Mouse (Mus musculus): ENCODE measurements around the gene Tnnc2. TPM values are rescaled to one million over a fixed set of nuclear protein-coding genes. Genes with fewer than 3 reads are reported as not detected.

Gene Tnnc2
- total RNA-seq, 2 experiments from 2014 or later, result not detected

DNA sequence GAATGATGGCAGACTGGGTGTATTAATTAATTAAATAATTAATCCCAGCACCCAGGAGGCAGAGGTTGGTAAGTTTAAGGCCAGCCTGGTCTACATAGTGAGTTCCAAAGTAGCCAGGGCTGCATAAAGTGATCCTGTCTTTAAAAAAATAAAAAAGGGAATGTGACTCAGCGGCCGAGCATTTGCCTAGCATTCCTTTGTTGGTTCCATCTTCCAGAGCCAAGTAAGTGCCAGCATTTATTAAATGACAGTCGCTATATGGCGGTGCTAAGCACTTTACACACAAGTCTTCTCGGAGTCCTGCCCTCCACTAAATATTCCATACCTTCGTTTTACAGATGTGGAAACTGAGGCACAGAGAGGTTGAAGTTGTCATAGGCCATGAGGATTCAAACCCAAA lies 3.6 kb downstream of the Tnnc2 start:
- no peak for DNase-seq (ENCODE audit: extremely low spot score in 1 of 2, low spot score in 1 of 2)

DNA sequence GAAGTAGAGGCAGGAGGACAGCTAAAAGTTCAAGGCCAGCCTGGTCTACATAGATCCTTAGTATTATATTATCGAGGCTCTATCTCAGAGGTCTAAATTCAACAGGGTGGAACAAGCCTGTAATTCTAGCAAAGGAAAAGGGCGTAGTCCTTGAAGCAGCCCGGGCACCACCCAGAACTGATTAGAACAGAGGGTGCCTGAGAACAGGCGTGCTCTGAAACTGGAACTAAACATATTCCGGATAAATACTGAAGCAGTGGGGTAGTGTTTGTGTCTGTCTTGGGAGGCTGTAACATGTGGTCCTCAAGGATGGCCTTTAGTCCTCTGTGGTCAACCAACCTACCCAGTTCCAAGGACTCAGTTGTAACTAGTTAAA lies 5.8 kb downstream of the Tnnc2 start:
- no peak for DNase-seq (ENCODE audit: extremely low spot score in 1 of 2, low spot score in 1 of 2)

DNA sequence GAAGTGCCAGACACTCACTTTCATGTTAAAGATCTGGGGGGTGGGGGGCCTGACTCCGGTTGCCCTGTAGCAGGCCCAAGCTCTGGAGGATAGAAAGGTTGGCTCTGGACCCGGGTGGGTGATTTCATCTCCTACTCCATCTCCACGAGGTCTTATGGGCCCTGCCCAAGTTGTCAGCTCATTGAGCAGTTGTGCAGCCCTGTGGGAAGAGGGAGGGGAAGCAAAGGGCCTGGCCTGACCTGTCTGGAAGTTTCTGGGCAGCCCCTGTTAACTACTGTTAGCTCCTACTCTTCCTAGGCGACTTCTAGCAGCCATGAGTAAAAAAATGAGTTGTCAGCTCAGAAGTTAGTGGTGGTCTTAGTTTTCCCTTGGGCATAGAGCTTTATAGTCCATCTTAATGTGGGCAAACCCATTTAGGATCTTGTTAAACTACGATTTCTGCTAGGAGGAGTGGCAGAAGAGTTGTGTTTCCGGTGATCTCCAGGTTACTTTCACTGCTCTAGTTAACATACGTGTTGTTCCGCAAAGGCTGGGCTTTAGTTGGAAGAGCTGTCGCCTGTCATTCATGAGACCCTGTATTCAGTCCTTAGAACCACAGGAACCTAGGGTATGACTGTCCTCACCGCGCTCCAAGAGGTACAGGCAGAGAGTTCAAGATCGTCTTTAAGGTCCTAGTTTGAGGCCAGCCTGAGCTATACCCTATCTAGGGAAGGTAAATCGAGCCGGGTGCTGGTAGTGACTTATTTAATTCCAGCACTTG lies 6.4 kb downstream of the Tnnc2 start:
- DNase-seq (ENCODE audit: extremely low spot score in 1 of 2, low spot score in 1 of 2), result no peak

DNA sequence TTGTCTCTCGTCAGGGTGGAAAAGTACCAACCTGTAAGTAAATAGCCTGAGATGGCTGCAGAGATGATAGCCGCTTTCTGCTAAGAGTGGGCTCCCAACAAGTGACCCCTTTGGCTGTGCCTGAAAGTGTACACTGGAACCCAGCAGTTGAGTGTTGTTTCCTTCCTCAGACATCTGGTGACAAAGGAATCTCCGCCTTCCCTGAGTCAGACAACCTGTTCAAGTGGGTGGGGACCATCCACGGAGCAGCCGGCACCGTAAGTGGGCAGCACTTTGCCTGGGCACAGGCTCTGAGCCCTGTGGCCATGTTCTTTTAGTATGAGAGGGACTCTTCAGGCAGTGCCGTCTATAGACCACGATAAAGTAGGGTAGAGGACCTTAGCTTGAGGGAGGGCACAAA lies 8.6 kb downstream of the Tnnc2 start:
- DNase-seq (ENCODE audit: extremely low spot score in 1 of 2, low spot score in 1 of 2), result no peak

DNA sequence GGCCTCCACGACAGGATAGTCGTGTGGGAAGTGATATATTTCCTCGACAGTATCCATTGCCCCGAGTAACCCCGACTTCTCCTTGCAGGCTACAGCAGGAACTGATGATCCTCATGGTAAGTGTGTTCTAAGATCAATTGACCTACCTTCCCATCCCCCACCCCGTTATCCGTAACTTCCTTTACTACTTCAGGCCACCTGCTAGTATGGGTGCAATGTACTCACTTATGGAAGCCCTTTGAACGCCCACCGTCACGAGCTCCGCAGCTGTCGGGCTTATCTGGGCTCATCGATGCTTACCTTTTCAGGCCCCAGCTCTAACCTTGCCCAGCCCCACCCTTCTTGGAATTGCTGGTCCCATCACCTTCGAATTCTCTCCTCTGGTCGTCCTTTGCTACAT lies 9.5 kb downstream of the Tnnc2 start:
- DNase-seq (ENCODE audit: extremely low spot score in 1 of 2, low spot score in 1 of 2), result no peak

DNA sequence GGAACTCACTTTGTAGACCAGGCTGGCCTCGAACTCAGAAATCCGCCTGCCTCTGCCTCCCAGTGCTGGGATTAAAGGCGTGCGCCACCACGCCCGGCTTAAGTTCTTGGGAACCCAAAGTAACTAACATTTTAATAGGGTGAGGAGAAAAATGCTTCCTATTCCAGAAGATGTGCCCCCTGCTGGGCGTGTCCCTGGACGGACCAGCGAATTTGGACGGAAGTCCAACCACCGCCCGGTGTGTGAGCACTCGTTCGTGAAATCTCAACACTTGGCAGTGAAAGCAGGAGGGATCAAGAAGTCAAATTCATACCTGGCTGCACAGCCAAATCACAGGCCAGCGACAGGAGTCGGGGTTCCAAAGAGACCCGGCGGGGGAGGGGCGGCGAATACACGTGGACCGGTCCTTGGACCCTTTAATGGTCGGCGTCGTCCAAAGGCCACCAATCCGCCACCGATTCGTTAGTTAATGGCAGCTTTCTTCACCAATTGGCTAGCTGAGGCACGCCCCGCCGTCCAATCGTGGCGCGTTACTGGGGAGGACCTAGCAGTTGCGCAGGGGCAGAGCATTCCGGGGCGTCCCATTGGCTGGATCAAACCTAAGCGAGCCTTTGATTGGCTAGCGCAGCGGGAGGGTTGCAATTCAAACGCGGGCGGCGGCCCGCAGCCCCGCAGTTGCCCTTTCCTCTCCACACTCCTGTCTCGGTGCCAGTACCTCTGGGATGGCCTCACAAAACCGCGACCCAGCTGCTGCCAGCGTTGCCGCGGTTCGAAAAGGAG lies 10.3 kb downstream of the Tnnc2 start, which contains the start of gene Ube2c:
Gene Ube2c, plus strand, starts transcription at position 641 of the 780 bp plus-strand sequence.
- peak; percentile 87 to 91 for DNase-seq (ENCODE audit: extremely low spot score in 1 of 2, low spot score in 1 of 2)

DNA sequence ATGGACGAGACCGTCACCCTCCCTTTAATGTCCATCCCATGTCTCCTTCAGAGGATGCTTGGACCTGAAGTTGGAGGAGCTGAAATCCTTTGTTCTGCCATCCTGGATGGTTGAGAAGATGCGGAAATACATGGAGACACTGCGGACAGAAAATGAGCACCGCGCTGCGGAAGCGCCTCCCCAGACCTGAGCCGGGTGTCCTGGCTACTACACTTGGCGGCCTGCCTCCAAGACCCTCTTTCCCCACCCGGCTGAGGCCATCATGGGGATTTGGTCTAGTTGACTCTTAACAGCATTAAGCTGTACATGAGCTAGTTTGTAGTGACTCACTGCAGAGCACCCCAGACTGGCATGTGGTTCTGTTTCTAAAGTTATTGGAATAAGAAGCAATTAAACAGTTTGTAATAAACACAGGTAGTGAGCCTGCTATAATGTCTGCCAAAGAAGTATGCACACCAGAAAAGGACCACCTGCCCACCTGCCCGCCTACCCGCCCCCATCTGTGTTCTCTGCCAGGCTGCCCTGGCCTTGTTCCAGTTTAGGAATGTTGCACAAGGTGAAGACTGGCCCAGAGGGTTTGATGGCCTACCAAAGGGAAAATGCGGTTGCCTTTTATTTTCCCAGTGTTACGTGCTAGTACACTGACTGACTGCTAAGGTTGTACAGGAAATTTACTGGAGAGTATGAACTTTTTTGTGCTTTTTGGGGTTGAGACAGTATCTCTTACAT lies 11.8 kb downstream of the Tnnc2 start:
- DNase-seq (ENCODE audit: extremely low spot score in 1 of 2, low spot score in 1 of 2), result no peak

DNA sequence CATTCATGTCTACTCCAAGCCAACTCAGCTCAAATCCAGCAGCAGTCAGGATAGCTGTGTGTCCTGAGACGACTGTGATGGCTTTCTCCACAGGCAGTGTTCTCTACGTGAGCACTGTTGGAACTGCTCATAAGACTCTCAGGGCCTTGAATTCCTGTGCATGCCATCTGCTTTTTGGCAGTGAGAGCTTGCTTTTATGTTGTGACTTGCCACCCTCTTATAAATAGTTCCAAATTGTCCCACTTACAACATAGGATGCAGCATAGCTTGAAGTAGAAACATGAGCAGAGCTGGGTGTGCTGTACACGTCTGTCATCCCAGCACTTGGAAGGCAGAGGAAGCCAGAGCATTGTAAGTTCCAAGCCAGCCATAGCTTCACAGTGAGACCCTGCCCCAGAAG lies 13.9 kb downstream of the Tnnc2 start:
- no peak for DNase-seq (ENCODE audit: extremely low spot score in 1 of 2, low spot score in 1 of 2)

DNA sequence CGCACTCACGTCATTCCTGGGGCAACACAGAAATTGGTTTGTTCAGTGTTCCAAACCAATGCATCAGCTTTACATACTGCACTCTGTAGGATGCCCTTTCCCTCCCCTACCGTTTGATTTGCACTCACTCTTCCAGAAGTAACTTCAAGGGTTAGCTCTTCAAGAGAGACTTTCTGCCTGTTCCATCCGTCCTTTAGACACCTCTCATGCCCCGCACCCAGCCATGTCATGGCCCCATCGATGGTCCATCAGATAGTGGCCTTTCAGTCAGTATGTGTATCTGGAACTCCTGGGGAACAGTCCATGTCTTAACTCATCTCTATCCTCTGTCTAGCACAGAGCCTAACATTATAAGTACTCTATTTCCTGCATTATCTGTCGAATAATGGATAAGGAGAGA lies 17.2 kb downstream of the Tnnc2 start:
- DNase-seq (ENCODE audit: extremely low spot score in 1 of 2, low spot score in 1 of 2), result no peak

DNA sequence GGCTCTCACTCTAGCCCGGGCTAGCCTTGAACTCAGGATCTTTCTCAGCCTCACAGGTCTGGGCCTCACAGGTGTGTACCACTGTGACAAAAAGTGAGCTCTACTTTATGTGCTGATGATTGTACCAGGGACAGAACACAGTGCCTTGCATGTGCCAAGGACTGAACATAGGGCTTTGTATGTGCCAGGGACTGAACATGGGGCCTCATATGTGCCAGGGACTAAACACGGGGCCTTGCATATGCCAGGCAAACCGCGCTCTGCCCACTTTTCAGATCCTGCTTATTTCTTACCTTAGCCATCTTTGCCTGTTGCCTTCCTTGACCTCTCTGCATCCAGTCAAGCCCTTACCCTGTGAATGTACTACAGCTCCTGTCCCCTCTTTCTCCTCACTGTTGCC lies 17.8 kb downstream of the Tnnc2 start:
- no peak for DNase-seq (ENCODE audit: extremely low spot score in 1 of 2, low spot score in 1 of 2)

DNA sequence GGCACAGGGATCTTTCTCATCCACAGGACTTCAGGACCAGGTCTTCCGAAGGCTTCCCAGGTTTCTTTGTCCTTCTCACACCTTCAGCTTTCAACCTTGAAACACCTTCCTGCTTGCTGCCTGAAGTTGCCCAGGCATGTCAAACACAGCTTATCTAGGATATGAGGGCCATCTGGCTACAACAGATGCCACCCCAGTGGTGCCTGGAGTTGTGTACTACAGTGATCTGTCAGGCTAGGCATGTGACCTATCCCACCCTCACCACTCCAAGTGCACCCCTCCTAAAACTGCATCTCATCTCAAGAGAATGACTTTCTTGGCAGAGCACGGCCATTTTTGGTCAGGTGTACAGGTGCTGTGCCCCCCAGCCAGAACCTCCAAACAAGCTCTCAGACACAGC lies 18.3 kb downstream of the Tnnc2 start:
- DNase-seq (ENCODE audit: extremely low spot score in 1 of 2, low spot score in 1 of 2), result no peak

DNA sequence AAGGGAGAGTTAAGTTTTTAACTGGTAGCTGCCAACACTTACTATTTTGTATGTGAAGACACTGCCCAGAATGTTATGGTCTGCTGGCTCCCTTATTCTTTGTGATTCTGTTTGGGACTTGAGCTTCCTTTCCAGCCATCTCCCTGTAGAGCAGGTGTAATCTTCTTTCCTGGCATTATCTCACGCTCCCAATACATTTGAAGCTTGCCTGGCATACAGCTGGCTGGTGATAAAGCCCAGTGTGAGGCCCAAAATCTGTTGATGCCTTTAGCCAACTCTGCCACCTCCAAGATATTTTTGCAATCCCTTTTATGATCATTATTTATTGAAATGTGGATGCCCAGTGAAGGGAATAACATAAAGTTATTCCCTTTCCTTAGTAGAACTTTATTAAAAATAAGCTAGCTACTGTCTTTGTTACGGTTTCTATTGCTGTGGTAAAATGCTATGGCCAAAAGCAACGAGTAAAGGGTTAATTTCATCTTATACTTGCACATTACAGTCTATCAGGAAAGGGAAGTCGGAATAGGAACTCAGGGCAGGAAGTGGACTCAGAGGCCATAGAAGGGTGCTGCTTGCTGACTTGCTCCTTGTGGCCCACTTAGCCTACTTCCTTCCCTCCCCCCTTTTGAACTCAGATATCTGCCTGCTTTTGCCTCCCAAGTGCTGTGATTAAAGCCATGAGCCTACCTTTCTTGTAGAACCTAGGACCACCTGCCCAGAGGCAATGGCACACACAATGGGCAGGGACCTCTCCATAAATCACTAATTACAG lies 19.5 kb downstream of the Tnnc2 start:
- DNase-seq (ENCODE audit: extremely low spot score in 1 of 2, low spot score in 1 of 2), result no peak

DNA sequence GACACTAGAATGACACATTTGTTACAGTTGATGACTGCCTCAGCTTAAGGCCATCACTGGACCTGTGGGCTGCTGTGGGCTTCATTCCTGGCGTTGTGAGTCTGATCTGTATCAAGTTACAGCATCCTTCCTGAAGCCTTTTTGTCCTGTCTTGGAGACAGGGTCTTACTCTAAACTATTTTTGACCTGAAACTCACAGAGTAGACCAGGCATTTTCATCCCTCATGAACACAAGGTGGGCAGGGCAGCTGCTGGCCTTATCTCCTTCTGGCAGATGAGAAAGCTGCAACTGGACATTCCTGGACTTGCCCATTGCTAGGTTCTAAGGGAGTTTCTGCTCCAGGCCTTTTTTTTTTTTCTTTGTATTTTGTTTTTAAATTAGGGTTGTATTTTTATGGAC lies 21.1 kb downstream of the Tnnc2 start:
- no peak for DNase-seq (ENCODE audit: extremely low spot score in 1 of 2, low spot score in 1 of 2)

DNA sequence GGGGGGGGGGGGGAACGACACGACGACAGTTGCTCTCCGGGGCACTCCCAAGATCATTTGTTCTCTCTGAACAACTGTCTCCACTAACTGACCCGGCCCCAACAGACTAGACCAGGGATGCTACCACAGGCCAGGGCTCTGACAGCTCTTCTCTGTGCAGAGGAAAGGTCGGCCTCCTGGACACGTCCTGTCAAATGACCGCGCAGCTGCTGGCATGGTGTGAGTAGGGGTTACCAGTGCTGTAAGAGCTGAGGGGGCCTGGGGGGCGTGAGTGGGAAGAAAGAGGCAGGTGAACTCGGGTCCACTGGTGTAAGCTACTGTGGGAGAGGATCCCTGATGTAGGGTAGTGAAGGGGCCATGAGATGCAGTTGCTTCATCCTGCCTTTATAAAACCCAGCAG lies 21.9 kb downstream of the Tnnc2 start:
- DNase-seq (ENCODE audit: extremely low spot score in 1 of 2, low spot score in 1 of 2), result no peak

DNA sequence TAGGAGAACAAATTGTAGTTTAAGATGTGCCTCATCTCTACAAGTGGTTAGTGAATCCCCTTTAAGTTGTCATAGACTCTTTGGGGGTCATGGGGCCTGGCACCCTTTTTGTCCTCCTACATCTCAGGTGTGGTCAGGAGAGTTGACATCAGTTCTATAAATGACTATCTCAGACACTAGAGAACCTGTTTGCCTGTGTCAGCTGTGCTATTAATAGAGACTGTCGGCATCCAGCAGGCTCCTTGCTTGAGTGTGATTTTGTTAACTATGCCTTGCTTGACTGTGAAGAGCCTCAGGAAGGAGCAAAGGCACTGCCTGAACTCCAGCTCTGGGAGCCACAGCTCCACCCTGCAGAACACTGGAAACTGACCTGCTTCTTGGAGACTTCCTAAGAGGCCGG lies 25.0 kb downstream of the Tnnc2 start:
- DNase-seq (ENCODE audit: extremely low spot score in 1 of 2, low spot score in 1 of 2), result no peak

DNA sequence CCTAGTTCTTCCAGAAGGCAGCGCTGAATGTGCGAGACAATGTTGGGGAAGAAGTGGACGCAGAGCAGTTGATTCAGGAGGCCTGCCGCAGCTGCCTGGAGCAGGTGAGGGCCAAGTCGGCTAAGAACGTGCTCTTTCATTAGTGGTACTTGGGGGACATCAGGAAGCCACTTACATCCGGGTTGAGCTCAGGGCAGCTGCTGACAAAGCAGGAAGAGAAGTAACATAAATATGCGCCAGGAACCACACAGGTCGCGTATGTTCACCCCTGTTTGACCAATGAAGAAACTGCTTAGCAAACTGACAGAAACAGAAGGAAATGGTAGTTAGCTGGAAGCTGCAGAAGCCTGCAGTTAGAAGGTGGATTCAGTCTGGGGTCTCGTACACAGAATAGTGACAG lies 25.7 kb downstream of the Tnnc2 start:
- no peak for DNase-seq (ENCODE audit: extremely low spot score in 1 of 2, low spot score in 1 of 2)

DNA sequence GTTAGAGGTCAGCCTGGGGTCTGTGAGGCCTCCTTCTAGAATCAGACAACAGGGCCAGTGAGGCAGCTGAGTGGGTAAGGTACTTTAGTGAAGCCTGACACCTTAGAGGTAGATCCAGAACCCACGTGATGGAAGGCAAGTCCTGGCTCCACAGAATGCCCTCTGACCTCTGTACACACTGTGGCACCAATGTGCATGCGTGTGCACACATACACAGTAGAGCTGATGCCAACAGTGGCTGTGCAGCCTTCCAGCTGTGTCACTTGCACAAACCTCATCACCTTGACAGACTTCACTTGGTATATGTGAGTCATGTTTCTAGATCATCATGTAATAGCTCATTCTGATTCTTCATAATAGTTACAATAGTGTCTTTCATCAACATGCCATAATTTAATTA lies 27.3 kb downstream of the Tnnc2 start:
- DNase-seq (ENCODE audit: extremely low spot score in 1 of 2, low spot score in 1 of 2), result no peak

DNA sequence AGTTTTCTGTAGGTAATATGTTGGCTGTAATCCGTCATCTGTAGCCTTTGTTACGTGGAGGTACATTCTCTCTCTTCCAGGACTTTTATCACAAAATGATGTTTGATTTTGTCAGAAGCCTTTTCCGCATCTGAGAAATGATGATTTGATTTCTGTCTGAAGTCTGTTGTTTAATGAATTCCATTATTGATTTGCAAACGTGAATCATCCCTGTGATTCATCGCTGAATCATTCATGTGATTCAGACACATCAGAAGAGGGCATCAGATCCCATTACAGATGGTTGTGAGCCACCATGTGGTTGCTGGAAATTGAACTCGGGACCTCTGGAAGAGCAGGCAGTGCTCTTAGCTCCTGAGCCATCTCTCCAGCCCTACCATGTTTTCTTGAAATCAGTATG lies 30.8 kb downstream of the Tnnc2 start:
- DNase-seq (ENCODE audit: extremely low spot score in 1 of 2, low spot score in 1 of 2), result no peak

DNA sequence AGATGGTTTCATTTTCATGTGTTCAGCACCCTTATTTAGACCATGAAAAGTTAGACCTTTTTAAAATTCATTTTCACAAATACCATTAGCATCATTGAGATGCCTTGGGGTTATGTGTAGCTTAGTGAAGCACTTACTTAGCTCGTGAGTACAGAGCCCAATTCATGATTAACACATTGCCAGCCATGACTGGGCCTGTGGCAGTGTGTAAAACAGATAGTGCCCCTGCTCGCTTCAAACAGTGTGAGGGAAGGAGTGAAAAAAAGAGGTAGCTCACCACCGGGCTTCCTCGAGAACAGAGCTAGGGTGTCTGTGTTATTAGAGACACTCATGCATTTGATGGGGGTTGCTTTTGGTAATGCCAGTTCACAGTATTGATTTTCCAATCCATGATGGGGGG lies 31.6 kb downstream of the Tnnc2 start:
- no peak for DNase-seq (ENCODE audit: extremely low spot score in 1 of 2, low spot score in 1 of 2)

DNA sequence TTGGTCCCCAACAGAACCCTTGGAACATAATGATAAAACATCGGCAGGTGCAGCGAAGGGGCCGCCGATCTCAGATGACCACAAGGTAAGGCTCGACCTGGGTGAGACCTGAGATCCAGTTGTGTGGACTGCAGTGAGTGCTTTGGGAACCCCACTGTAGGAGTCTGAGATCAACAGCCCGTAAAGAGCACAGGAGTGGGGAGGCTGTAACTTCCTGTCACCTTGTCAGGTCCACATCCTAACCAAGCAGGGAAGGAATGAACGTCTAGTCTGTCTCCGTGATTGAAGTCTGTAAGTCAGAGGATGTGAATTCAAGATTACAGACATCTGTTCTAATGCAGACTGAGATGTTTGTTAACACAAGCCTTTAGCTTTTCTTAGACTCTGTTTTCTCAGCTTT lies 33.1 kb downstream of the Tnnc2 start:
- no peak for DNase-seq (ENCODE audit: extremely low spot score in 1 of 2, low spot score in 1 of 2)
